Mouse (Mus musculus) cerebellum, adult 11-12 months (tissue): ENCODE results near the gene Kif13a.

ENCODE experiments used
- DNase-seq: peaks from one replicate; pipeline ENCODE4 v3.0.0; 2022

Kif13a gene

GRCm38 (mm10) chr13:46765361-46765760 lies 164.3 kb downstream of the Kif13a start:
- no peak for DNase-seq

GRCm38 (mm10) chr13:46763210-46763609 lies 166.5 kb downstream of the Kif13a start:
- DNase-seq: no peak

GRCm38 (mm10) chr13:46760921-46761320 lies 168.7 kb downstream of the Kif13a start:
- no peak for DNase-seq

GRCm38 (mm10) chr13:46759281-46759809 lies 170.3 kb downstream of the Kif13a start:
- DNase-seq: no peak

- no peak for DNase-seq
Observed at GRCm38 (mm10) chr13:46758627-46759026, 171.0 kb downstream of the Kif13a start.

- DNase-seq: no peak
Observed at GRCm38 (mm10) chr13:46757946-46758345, 171.7 kb downstream of the Kif13a start.

- no peak for DNase-seq
Observed at GRCm38 (mm10) chr13:46753294-46753693, 176.4 kb downstream of the Kif13a start.

GRCm38 (mm10) chr13:46752566-46753229 lies 177.0 kb downstream of the Kif13a start:
- no peak for DNase-seq

- DNase-seq: no peak
Observed at GRCm38 (mm10) chr13:46748138-46748873, 181.4 kb downstream of the Kif13a start.

- no peak for DNase-seq
Observed at GRCm38 (mm10) chr13:46743821-46744220, 185.8 kb downstream of the Kif13a start.

- DNase-seq: no peak
Observed at GRCm38 (mm10) chr13:46742367-46742766, 187.3 kb downstream of the Kif13a start.

- DNase-seq: no peak
Observed at GRCm38 (mm10) chr13:46739426-46739825, 190.2 kb downstream of the Kif13a start.

- no peak for DNase-seq
Observed at GRCm38 (mm10) chr13:46737482-46737881, 192.2 kb downstream of the Kif13a start.

- DNase-seq: no peak
Observed at GRCm38 (mm10) chr13:46736479-46736865, 193.2 kb downstream of the Kif13a start.

GRCm38 (mm10) chr13:46735808-46736478 lies 193.7 kb downstream of the Kif13a start:
- no peak for DNase-seq

GRCm38 (mm10) chr13:46735219-46735807 lies 194.4 kb downstream of the Kif13a start:
- no peak for DNase-seq

GRCm38 (mm10) chr13:46729998-46730397 lies 199.7 kb downstream of the Kif13a start:
- DNase-seq: no peak

GRCm38 (mm10) chr13:46728411-46728810 lies 201.3 kb downstream of the Kif13a start:
- DNase-seq: no peak

- peak; percentile 99 for DNase-seq
Observed at GRCm38 (mm10) chr13:46727837-46728268, 201.8 kb downstream of the Kif13a start, which contains the start of gene Nup153. TSS of gene Nup153 (minus strand) at chr13:46727940.

- DNase-seq: no peak
Observed at GRCm38 (mm10) chr13:46727038-46727836, 202.4 kb downstream of the Kif13a start.

GRCm38 (mm10) chr13:46726288-46727037 lies 203.2 kb downstream of the Kif13a start:
- DNase-seq: no peak
